Mouse (Mus musculus) layer of hippocampus, adult 2 months (tissue): ENCODE measurements at regions not wholly inside any gene's neighbourhood (a gene's known extent, or its start where the extent isn't known, plus 50 kb on each side); places are given as distances from the start of the nearest gene placed in this dataset.
"Not testable (repeated sequence)": the region's sequence is repeated elsewhere in the genome, so short reads cannot be mapped to it uniquely, and the experiment has no call there.

ENCODE experiments used
- DNase-seq, 2 experiments: peaks; one replicate each; pipeline ENCODE4 v3.0.0; 2022; ENCODE audit warnings: low spot score in 2 of 2
- H3K27ac ChIP-seq: fragments of 200-600 bp; 2 replicates; pipeline ENCODE4 v1.8.1; 2022
- H3K4me3 ChIP-seq: fragments of 200-600 bp; 2 replicates; pipeline ENCODE4 v1.8.1; 2022; ENCODE audit warnings: mild to moderate bottlenecking
- CTCF ChIP-seq: fragments of 200-600 bp; conservative IDR thresholded peaks from 2 replicates; pipeline ENCODE4 v1.8.1; 2022; ENCODE audit warnings: antibody characterized with exemption, mild to moderate bottlenecking, moderate library complexity

DNA sequence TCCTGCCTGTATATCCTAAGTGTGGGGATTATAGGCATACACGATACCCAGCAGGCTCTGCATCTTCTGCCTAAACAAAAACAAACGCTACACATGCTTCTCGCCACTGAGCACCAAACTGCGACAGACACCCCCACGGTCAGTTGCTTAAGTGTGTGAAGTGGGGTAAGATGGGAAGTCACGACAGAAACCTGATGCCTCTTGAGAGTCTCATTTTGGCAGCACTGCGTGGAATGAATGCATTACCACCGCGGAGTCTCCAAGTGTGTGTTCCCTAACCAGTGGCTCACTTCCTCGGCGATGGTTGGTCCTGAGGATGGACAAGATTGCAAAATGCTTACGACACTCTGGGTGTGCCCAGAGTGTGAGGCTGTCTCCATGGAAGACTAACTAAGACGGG lies 133.8 kb upstream of the Sfswap start:
- DNase-seq = no peak
- Histone ChIP-seq H3K27ac (no peak overlapping the region), H3K4me3 (no peak overlapping the region)
- TF ChIP-seq CTCF = no peak

DNA sequence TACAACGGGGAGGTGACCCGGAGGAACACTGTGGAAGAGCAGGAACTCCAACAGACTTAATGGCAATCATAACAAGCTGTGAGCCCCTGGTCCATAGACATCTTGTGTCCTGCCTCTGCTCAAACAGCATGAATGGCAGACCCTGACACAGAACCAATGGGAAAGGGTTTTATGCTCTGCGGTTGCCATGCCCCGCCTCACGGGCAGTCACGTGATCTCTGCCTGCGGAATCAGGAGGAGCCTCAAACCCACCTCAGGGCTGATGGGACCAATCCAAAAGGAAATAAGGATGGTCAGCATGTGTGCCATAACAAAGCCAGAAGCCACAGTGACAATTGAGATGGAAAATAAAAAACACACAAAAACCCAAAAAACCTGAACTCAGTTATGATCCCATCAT lies 120.2 kb upstream of the Sfswap start:
- no peak for TF ChIP-seq CTCF
- no peak overlapping the region for H3K4me3 ChIP-seq

DNA sequence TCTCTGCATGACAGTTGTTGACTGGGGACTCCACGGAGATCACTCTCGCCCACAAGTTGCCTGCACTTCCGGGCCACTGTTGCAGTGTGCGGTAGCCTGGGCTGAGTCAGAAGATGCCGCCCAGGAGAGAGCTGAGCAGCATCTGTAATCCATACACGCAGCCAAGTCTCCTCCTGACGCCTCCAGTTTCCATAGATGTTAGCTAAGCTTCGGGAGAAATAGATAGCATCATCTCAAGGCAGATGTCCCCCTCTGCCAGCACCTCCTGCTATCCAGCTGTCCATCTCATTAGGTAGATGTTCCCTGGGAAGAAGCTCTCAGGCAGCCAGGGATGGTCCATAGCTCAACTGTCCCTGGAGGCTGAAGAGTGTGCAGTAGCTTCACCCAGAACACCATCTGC lies 116.0 kb upstream of the Sfswap start:
- no peak for TF ChIP-seq CTCF
- no peak overlapping the region for H3K4me3 ChIP-seq
- no peak overlapping the region for H3K27ac ChIP-seq
- DNase-seq = no peak

More for the DNA sequence above, 120.2 kb upstream of the Sfswap start:
- no peak overlapping the region for H3K27ac ChIP-seq
- no peak for DNase-seq

DNA sequence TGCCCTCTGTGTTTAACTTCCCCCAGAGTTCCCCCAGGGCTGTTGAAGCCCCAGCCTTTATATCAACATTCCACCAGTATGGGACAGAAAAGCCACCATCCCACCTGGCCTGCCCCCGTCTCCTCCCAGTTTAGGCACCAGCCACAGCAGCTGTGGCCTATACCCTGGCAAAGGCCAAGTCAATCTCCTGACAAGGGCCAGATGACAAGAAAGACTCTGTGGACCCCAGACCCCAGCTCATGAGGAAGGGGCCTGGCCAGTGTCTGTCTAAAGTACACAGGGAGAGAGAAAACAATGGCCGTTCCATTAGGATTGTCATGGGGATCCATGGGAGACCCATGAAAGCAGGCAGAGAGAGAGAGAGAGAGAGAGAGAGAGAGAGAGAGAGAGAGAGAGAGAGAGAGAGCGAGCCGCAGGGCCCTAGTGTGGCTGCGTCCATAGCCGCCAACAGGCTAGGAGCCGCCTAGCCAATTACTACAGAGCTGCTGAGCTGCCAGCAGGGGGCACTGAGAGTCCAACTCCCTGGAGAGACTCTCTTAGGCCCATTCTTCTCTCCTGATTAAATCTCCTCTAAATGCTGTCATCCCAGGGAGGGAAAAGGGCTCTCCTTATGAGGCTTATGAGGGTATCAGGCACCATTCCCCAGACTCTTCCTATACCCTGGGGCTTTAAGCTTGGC lies 114.9 kb upstream of the Sfswap start:
- H3K27ac ChIP-seq, DNase-seq, H3K4me3 ChIP-seq: not testable (repeated sequence)
- TF ChIP-seq CTCF = 0 out of 2 replicates have a peak, but pooled peaks have one; percentile 9

DNA sequence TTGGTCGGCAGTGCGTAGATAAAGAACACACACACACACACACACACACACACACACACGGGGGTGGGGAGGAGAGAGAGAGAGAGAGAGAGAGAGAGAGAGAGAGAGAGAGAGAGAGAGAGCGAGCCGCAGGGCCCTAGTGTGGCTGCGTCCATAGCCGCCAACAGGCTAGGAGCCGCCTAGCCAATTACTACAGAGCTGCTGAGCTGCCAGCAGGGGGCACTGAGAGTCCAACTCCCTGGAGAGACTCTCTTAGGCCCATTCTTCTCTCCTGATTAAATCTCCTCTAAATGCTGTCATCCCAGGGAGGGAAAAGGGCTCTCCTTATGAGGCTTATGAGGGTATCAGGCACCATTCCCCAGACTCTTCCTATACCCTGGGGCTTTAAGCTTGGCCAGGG lies 114.3 kb upstream of the Sfswap start:
- not testable (repeated sequence) for DNase-seq, H3K4me3 ChIP-seq, H3K27ac ChIP-seq

DNA sequence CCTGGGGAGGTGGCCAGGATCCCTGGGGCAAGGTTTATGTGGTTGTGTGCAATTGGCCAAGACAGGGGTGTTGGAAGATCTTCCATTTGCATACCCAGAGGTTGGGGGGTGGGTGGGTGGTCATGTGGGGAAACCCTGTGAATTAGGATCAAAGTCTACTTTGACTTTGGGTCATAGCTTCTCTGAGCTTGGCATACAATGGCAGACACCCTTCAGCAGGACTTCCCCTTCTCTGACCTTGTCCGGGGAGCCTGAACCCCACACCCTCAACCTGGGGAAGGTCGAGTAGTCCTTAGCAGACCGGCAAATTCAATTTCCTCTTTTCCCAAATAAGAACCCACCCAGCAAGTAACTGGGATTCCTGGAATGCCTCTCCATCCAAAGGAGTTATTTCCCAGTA lies 113.7 kb upstream of the Sfswap start:
- TF ChIP-seq CTCF = no peak
- 0 out of 2 replicates have a peak overlapping the region, but pooled peaks have one; percentile 39 for H3K27ac ChIP-seq
- no peak for DNase-seq
- no peak overlapping the region for H3K4me3 ChIP-seq

DNA sequence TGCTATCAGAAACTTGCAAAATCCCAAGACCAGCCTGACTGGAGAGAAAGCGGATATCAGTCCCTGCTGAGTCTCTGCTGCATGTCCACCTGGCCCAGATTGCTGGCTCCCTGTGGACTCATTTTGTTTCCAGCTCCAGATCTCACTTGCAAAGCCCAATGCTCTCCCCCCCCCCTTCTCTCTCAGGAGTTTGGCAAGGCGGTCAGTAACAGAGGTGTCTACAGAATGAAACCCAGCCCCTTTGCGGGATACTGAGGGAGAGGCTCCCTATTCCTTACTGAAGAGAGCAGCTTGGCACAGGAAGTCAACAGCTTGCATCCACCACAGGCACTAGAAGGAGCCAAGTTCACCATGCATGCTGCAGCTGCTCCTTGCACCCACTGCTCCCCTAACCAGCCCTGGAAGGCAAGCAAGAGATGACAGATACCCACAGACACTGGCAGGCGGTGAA lies 110.1 kb upstream of the Sfswap start:
- peak; percentile 19 to 53 for DNase-seq
- no peak overlapping the region for H3K4me3 ChIP-seq
- no peak for TF ChIP-seq CTCF
- peak overlapping the region; percentile 57 for H3K27ac ChIP-seq

DNA sequence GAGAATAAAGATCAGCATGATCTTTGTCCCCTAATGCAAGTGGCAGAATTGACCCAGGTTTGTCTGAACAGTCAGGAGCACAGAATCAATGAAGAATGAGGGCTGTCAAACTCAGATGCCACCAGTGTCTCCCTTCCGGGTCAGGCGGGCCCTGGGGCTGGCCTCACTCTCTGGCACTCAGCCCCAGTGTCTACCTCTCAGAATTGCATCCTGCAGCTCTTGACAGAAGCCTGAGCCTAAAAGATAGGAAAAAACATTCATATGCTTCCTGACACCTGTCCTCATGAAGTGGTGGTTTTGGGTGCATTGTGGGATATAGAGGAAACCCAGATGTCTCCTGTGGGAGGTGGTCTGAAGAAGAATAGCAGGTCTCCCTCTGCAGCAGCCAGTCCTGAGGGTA lies 107.9 kb upstream of the Sfswap start:
- H3K4me3 ChIP-seq = no peak overlapping the region
- peak overlapping the region; percentile 10; the same call in 1 of the 2 replicates for H3K27ac ChIP-seq
- DNase-seq = no peak
- no peak for TF ChIP-seq CTCF

DNA sequence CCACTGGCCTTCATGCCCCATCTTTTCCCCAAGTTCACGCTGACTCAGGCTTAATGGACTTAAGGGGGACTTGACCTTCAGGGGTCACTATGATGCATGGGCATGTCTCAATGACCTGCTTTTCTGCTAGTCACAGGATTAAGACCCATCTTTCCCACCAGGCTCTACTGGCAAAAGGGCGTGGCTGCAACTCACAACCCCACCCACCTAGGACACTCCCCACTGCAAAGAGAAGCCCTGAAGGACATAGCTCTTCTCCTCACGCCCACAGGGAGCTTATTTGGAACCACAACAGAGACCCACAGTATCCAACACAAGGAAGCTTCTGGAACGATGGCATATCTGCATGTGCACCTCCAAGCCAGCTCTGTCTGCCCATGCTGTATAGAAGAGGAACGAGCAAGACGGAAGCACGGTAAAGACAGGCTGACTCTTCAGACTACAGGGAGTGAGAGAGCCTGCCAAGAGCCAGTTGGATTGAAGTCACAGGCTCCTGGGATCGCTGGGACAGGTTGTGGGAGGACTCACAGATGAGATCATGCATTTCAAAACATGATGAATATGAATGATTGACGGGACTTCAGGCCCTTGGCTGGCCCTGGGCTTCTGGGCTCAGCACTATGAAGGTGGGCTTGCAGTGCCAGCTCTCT lies 107.3 kb upstream of the Sfswap start:
- peak; percentile 29 to 44 for DNase-seq
- Histone ChIP-seq H3K4me3 (no peak overlapping the region), H3K27ac (peak overlapping the region; percentile 67; the same call in 1 of the 2 replicates)
- no peak for TF ChIP-seq CTCF

DNA sequence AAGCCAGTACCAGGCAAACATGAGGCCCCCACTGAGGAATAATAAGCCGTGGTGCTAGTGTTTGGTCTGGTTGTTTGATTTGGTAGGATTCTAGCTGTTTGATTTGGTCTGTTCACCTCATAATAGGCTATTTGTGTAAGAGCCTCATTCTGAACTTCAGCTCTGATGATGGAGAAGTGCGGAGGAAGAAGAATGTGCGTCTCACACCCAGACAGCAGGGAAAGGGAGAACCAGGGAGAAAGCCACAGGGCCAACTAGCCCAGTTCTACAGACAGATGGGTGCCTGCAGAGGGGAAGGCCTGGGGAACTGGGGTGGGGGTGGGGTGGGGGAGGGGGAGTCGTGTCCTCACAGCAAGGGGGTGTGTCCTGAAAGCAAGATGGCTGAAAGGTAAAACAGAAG lies 106.6 kb upstream of the Sfswap start:
- no peak for DNase-seq
- TF ChIP-seq CTCF = no peak
- Histone ChIP-seq H3K4me3 (no peak overlapping the region), H3K27ac (peak overlapping the region; percentile 47; the same call in 1 of the 2 replicates)

DNA sequence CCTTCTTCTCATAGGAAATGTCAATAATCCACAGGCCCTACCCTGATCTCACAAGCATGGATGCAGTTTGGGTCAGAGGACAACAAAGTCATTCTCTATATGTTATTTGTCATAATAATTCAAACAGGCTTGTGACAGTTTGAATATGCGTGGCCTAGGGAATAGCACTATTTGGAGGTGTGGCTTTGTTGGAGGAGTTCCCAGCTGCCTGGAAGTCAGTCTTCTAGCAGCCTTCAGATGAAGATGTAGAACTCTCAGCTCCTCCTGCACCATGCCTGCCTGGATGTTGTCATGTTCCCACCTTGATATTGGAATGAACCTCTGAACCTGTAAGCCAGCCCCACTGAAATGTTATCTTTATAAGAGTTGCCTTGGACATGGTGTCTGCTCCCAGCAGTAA lies 103.7 kb upstream of the Sfswap start:
- DNase-seq = no peak
- Histone ChIP-seq H3K27ac (no peak overlapping the region), H3K4me3 (no peak overlapping the region)
- no peak for TF ChIP-seq CTCF

DNA sequence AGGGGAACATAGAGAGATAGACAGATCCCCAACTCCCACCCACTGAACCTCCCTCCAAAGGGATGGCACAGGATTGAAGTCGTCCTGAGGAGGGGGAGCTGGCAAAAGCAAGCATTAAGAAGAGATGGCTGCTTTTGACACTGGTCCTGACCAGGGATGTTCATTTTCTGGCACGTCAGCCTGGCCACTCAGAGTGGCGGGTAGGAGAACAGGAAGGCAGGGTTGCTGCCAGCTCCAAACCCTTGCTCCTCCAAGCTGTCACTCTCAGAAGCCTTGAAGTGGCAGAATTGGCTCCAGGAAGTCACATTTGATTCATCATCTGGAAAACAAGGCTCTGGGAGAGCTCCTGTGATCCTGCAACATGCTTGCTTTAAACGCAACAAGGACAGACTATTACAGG lies 94.8 kb upstream of the Sfswap start:
- TF ChIP-seq CTCF = no peak
- Histone ChIP-seq H3K27ac (no peak overlapping the region), H3K4me3 (no peak overlapping the region)
- DNase-seq = no peak

DNA sequence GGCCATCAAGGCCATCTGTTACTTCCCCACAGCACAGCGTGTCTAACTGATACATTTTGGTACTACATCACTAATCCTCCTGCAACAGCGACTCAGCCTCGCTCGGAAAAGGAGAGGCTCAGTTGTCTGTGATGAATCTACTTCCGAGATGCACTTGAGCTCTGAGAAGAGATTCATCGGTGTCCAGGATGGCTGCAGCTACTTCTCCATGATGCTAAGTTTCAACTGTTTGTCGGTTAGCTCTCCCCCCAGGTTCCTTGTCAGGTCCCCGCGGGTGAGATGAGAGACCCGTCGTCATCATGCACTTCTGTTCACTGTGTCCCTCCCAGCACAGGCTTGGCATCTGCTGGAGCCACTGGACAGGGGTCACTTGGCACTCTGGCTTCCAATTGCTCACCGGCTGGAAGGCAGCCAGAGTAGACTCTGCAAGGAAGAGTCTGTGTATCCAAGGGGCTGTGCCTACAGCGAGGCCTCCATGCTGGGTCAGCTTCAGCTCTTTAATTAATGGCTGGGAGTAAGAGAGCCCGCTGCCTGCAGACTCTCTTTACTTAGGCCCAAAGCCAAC lies 91.5 kb upstream of the Sfswap start:
- no peak overlapping the region for H3K27ac ChIP-seq
- no peak for TF ChIP-seq CTCF

DNA sequence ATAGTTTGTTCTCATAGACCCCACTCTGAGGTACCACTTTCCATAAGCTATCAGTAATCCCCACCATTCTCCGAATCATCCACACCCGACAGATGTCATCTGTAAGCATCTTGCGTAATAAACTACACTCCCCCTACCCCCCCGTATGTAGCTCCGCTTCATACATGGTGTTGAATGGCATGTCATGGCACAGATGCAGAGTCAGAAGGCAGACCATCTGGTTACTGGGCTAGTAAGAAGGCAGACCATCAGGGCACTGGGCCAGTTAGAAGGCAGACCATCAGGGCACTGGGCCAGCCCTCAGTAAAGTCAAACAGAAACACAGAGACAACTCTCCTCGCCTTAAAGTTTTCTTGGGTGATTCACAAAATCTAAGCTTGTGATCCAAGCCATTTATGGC lies 88.9 kb upstream of the Sfswap start:
- no peak for DNase-seq
- TF ChIP-seq CTCF = no peak
- H3K27ac ChIP-seq = no peak overlapping the region
- H3K4me3 ChIP-seq = no peak overlapping the region

More for the DNA sequence above, 91.5 kb upstream of the Sfswap start:
- no peak overlapping the region for H3K4me3 ChIP-seq
- no peak for DNase-seq
